Mouse (Mus musculus): ENCODE measurements around the gene Rhbg. TPM values are rescaled to one million over a fixed set of nuclear protein-coding genes. Genes with fewer than 3 reads are reported as not detected.

Gene Rhbg
- total RNA-seq, 1 experiment from 2014 or later = not detected

- no peak for ATAC-seq (ENCODE audit: extremely low read depth, insufficient number of reproducible peaks, low FRiP score, poor library complexity, severe bottlenecking)
Observed at GRCm38 (mm10) chr3:88200161-88200971, 54.1 kb downstream of the Rhbg start.

DNA sequence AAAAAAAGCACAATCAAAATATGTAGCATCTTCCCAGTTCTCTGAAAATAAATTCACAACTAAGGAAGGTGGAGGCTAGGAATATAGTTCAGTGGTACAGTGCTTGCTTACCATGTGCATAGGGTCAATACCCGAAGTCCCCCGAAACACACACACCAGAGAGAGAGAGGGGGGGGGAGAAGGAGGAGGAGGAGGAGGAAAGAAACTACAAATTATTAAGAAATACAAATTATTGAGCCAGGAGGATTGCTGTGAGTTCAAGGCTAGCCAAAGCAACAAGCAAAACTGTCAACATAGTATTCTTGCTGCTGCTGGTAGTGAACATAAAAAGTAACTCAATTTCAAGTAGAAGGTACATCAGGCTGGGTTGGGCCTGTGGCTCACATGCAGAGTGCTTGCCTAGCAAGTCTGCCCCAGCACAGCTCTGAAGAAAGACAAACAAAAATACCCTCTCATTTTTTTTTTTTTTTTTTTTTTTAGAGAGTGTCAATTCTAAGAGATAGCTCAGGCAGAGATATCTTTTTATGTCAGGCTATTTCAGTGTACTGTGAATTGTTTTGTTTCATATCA lies 54.9 kb downstream of the Rhbg start:
- no peak for ATAC-seq (ENCODE audit: extremely low read depth, insufficient number of reproducible peaks, low FRiP score, poor library complexity, severe bottlenecking)

DNA sequence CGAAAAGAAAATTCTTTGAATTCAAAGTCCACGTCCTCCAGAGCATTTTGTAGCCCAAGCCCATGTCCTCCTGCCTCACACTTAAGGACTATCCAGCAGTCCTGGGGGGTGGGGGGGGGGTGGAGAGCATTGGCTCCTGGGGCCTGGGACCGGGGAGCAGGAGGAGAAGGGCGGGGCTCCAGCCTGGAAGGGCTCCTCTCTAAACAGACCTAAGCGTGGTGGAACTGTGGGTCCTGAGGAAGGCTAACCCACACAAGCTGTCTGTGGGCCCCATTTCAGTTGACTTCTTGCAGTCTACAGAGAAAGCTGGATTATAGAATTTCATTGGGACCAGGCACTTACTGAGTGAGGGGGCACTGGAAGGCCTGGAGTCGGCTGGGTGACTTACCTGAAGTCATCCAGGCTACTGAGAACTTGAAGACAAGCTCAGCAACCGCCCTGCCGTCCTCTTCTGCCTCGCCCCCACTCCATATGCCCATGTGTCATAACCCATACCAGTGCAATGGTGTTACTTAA lies 55.9 kb downstream of the Rhbg start:
- no peak for ATAC-seq (ENCODE audit: extremely low read depth, insufficient number of reproducible peaks, low FRiP score, poor library complexity, severe bottlenecking)

DNA sequence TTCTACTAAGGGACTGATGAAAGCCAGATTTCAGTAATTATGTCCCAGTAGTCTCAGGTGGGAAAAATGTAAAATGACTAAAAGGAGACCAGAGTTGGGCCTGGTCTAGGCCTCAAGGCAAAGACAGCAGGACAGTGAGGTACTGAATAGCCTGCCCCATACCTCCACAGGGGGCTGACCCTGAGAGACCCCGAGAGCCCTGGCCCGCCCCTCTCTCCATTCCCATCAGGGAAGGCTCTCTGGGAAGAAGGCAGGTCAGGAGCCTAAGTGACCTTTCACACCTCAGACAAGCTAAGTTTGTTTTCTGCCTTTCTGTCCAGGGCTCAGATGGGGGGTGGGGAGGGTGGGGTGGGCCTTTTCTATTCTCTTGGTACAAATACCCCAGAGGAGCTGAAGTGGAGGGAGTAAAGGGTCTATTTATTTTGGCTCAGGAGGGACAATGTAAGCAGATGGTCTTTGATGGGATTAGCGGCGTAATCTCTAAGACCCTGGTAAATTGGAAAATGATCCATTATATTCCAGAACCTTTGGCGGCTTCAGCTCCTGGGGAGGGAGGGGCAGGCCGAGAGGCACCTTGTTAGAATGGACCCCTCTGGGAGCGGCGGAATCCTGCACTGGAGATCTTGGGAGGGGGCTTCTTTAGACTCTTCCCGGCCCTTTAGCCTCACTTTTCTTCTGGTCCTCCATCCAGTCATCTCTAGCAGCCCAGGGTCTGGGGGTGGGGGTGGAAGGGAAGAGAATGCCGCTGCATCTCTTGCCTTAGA lies 56.6 kb downstream of the Rhbg start:
- ATAC-seq (ENCODE audit: extremely low read depth, insufficient number of reproducible peaks, low FRiP score, poor library complexity, severe bottlenecking) = no peak

Other genes with a start within 250 kb of the Rhbg start
- gene Hapln2, start 227.1 kb downstream of the Rhbg start, total RNA-seq (2017) = not detected in 2 replicates
- 13.5 and 14.9 TPM in 2 replicates for gene Gpatch4, start 211.6 kb downstream of the Rhbg start, total RNA-seq (2017)
- 15.0 and 22.8 TPM in 2 replicates for gene Naxe, start 196.2 kb downstream of the Rhbg start, total RNA-seq (2017)
- gene Ttc24, start 176.4 kb downstream of the Rhbg start, total RNA-seq (2017) = not detected in 2 replicates
- gene Iqgap3, start 172.7 kb downstream of the Rhbg start, total RNA-seq (2017) = 0.12 TPM in 1 of 2 replicates, not detected in the other
- gene Mef2d, start 112.3 kb downstream of the Rhbg start, total RNA-seq (2017) = 120 and 162 TPM in 2 replicates
- not detected in 2 replicates for gene Gm38392, start 32.5 kb upstream of the Rhbg start, total RNA-seq (2017)
- 1.6 and 2.2 TPM in 2 replicates for gene Tsacc, start 42.3 kb upstream of the Rhbg start, total RNA-seq (2017)
- 73.6 and 102 TPM in 2 replicates for gene Cct3, start 42.4 kb upstream of the Rhbg start, total RNA-seq (2017)
- 27.7 and 32.1 TPM in 2 replicates for gene Glmp, start 70.3 kb upstream of the Rhbg start, total RNA-seq (2017)
- 0.61 TPM in 1 of 2 replicates, not detected in the other for gene Tmem79, start 81.4 kb upstream of the Rhbg start, total RNA-seq (2017)
- gene Smg5, start 81.6 kb upstream of the Rhbg start, total RNA-seq (2017) = 65.1 and 65.7 TPM in 2 replicates
- 0.49 TPM in 1 of 2 replicates, not detected in the other for gene Paqr6, start 109.9 kb upstream of the Rhbg start, total RNA-seq (2017)
- gene Bglap3, start 118.0 kb upstream of the Rhbg start, total RNA-seq (2017) = not detected in 2 replicates
- not detected in 2 replicates for gene Bglap2, start 124.0 kb upstream of the Rhbg start, total RNA-seq (2017)
- not detected in 2 replicates for gene Bglap, start 129.8 kb upstream of the Rhbg start, total RNA-seq (2017)
- 21.1 and 22.1 TPM in 2 replicates for gene Pmf1, start 155.6 kb upstream of the Rhbg start, total RNA-seq (2017)
- gene Slc25a44, start 170.4 kb upstream of the Rhbg start, total RNA-seq (2017) = 20.9 and 26.2 TPM in 2 replicates
- gene Sema4a, start 206.5 kb upstream of the Rhbg start, total RNA-seq (2017) = 161 and 176 TPM in 2 replicates

All from neutrophil, adult 5-6 weeks (primary cell).